Mouse (Mus musculus) layer of hippocampus, postnatal 25 days (tissue): ENCODE measurements at regions not wholly inside any gene's neighbourhood (a gene's known extent, or its start where the extent isn't known, plus 50 kb on each side); places are given as distances from the start of the nearest gene placed in this dataset.

Experiments
- DNase-seq, 2 experiments: peaks; one replicate each; pipeline ENCODE4 v3.0.0; 2022; ENCODE audit warnings: mixed read lengths in 2 of 2, low spot score in 1 of 2; ENCODE audit errors: extremely low spot score in 1 of 2

DNA sequence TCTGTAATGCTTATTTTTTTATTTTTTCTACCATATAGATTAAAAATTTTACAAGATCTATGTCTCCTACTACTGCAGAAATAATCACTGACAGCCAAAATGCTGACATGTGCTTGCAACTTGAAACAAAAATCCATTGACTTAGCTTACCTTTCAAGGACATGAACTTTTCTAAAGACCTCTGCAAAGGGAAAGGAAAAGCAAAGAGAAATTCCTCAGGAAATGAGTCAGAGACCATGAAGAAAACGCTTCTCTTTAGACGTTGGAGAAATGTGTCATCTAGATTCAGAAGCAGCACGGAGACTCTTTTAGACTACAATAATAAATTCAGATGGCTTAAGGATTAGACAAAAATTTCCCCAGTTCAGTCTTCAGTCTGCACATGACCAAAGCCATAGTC lies 2188.6 kb upstream of the Tenm3 start:
- no peak for DNase-seq

- no peak for DNase-seq
Measured at GRCm38 (mm10) chr8:51010508-51010907, 2166.8 kb upstream of the Tenm3 start.

GRCm38 (mm10) chr8:50967386-50967785 lies 2123.6 kb upstream of the Tenm3 start:
- peak; percentile 16 to 68 for DNase-seq

GRCm38 (mm10) chr8:50917540-50917939 lies 2073.8 kb upstream of the Tenm3 start:
- no peak for DNase-seq

DNA sequence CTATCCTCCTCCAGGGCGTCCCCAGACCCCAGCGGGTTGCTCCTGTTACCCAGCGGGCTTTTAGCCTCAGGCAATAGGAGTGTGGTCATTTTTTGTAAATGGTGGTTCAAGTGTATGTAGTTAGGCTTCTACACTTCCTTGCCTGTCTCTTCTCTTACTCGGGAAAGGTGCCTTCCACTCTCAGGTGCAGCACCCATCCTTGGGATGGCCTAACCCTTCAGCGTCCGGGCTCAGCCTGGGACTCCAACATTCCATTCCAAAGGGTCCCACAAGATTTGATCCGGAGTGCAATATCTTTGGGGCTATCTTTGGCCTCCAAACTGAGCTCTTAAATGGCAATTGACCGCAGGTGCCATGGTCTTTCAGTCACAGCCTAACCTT lies 2073.0 kb upstream of the Tenm3 start:
- DNase-seq, result no peak

GRCm38 (mm10) chr8:50915876-50916732 lies 2072.4 kb upstream of the Tenm3 start:
- DNase-seq, result peak; percentile 42 to 50

DNA sequence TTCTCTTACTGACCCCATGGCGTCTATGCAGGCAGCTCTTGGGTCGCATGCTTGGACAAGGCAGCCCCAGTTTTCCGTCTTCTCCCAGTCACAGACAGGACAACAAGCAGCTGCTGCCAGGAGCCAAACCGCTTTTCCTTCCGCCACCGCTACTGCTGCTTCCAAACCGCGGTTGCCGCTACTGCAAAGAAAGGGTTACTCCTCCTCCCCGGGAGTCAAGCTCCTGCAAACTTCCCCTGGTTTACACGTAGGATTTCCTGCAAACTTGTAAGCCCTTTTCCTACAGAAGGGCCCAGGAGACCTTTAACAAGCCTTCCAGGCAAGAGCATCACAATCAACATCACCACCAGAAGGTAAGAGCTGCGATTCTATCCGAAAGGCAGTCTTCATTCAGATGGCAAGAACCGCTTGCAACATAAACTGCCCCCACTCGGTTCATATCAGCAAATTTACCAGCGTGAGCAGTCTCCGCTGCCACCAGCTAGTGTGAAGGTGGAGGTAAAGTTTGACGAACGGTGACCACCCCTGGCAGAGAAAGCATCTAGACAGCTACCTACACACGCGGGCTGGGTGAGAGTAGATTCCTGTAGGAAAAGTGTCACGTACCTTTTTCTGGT lies 2071.6 kb upstream of the Tenm3 start:
- DNase-seq, result peak; percentile 23 to 44

DNA sequence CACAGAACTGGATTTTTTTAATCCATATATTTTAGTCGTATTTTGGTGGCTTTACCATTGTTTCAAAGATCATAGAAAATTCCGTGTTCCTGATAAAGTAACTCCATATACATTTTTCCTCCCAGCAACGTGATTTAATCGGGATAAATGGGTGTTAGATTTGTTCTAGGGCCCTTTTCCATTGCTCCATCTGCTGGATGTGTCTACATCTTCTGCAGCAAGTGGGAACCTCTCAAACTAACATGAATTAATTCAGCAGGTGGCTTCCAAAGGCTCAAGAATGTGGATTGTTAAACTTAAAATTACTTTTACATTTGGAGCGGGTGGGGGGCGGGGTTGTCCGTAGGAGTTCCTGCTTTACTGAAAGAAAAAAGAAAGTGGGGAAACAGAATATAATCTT lies 2070.9 kb upstream of the Tenm3 start:
- no peak for DNase-seq

GRCm38 (mm10) chr8:50878198-50878597 lies 2034.4 kb upstream of the Tenm3 start:
- no peak for DNase-seq
